27 mouse cellular contexts compared by ENCODE assay signal in genomic region chr5:130190909-130191308, GRCm38 (mm10). TPM values are rescaled to one million over a fixed set of nuclear protein-coding genes. Genes with fewer than 3 reads are reported as not detected.
DNase-seq lines count a peak whose midpoint lies in the region; ATAC-seq and TF ChIP-seq lines count a peak whose summit lies in the region.
"Had no signal": no experiment of that assay in that cellular context is flagged by ENCODE, and none has a peak within 500 bp of the region (broad histone marks: within the 10 kb centered on the region; RNA-seq: fewer than 3 reads in every experiment).

No protein-coding gene starts in this region.

- H3K27ac ChIP-seq in kidney, embryonic 15.5 days = no peak overlapping the region
- H3K27ac ChIP-seq in liver, adult 2 months (replicated peaks; ENCODE audit: insufficient read depth, low read depth, low read length) = peak overlapping the region; percentile 60
- H3K27ac ChIP-seq in stomach, postnatal 0 days (replicated peaks) = 0 out of 2 replicates have a peak overlapping the region, but pooled peaks have one; percentile 13
- H3K27ac ChIP-seq: embryonic facial prominence, embryonic 12.5 days; embryonic facial prominence, embryonic 15.5 days; heart, adult 2 months; heart, embryonic 10.5 days; hindbrain, embryonic 14.5 days had no signal

- no peak for ATAC-seq in kidney, embryonic 15.5 days (replicated peaks; ENCODE audit: low FRiP score)
- ATAC-seq in stomach, postnatal 0 days (ENCODE audit: low FRiP score, low TSS enrichment) = no peak
- ATAC-seq: forebrain, embryonic 14.5 days; forebrain, postnatal 0 days; Patski had no signal

- no peaks in the 10 kb centered on the region for H3K27me3 ChIP-seq in kidney, embryonic 15.5 days
- no peaks in the 10 kb centered on the region for H3K27me3 ChIP-seq in liver, adult 2 months (ENCODE audit: control insufficient read depth, insufficient read depth, low read length)
- no peaks in the 10 kb centered on the region for H3K27me3 ChIP-seq in stomach, postnatal 0 days (ENCODE audit: control insufficient read depth, insufficient read depth, low read length)
- H3K27me3 ChIP-seq: CH12.LX; embryonic facial prominence, embryonic 12.5 days; embryonic facial prominence, embryonic 15.5 days; heart, embryonic 13.5 days; Patski had no signal

- peak; percentile 40 for DNase-seq in kidney, adult 11 months
- DNase-seq in kidney, postnatal 10 days = no peak
- DNase-seq in kidney, adult 9 months = peak; percentile 64
- peak; percentile 73 for DNase-seq in liver, adult 2 months (ENCODE audit: extremely low read depth, low read depth, low spot score)
- DNase-seq in liver = no peak
- peak; percentile 11 for DNase-seq in stomach, postnatal 0 days (ENCODE audit: low spot score)
- DNase-seq: adrenal gland, postnatal 10 days; adrenal gland, postnatal 36 days; B cell, adult 2 months; cerebellum, adult 18-20 months; cerebellum, adult 9-10 months; cerebellum, postnatal 25 days; forebrain, postnatal 0 days; gastrocnemius, postnatal 36 days; heart, adult 2 months; heart, postnatal 14 days; heart, postnatal 4 days had no signal

- TF ChIP-seq CTCF in liver, adult 2 months (IDR thresholded peaks at IDR 0.05; ENCODE audit: low read depth, low read length) = no peak
- no peak for TF ChIP-seq CTCF in stomach, postnatal 0 days (IDR thresholded peaks at IDR 0.05; ENCODE audit: low read depth)

- H3K79me2 ChIP-seq in liver, adult 2 months (ENCODE audit: control insufficient read depth, insufficient read depth, low read length) = peaks cover 12% of the 10 kb centered on the region; the same call in 1 of the 2 replicates

- TF ChIP-seq POLR2A in liver, adult 2 months (IDR thresholded peaks at IDR 0.05; ENCODE audit: extremely low read depth, insufficient read depth, low read length) = no peak

- no peak overlapping the region for H3K4me2 ChIP-seq in kidney, embryonic 15.5 days
- no peak overlapping the region for H3K4me2 ChIP-seq in stomach, postnatal 0 days (replicated peaks; ENCODE audit: low read depth)
- H3K4me2 ChIP-seq: embryonic facial prominence, embryonic 12.5 days; embryonic facial prominence, embryonic 15.5 days; heart, embryonic 13.5 days; hindbrain, embryonic 14.5 days had no signal

- H3K36me3 ChIP-seq in kidney, embryonic 15.5 days = peaks cover 77% of the 10 kb centered on the region
- peaks cover 31% of the 10 kb centered on the region for H3K36me3 ChIP-seq in liver, adult 2 months (ENCODE audit: control insufficient read depth, insufficient read depth, low read length)
- peaks cover 11% of the 10 kb centered on the region; the same call in 1 of the 2 replicates for H3K36me3 ChIP-seq in stomach, postnatal 0 days (ENCODE audit: control insufficient read depth, insufficient read depth, low read length)

- peaks cover 5% of the 10 kb centered on the region; the same call in 1 of the 2 replicates for H3K4me1 ChIP-seq in kidney, embryonic 15.5 days
- peaks cover 35% of the 10 kb centered on the region for H3K4me1 ChIP-seq in liver, adult 2 months (ENCODE audit: control insufficient read depth, insufficient read depth, low read length)
- H3K4me1 ChIP-seq in stomach, postnatal 0 days (replicated peaks; ENCODE audit: control insufficient read depth, insufficient read depth) = no peaks in the 10 kb centered on the region
- H3K4me1 ChIP-seq: embryonic facial prominence, embryonic 15.5 days had no signal

- WGBS in kidney, embryonic 15.5 days = 87% methylated on average over 6 of the region's 6 CpGs
- WGBS in liver, adult 2 months = 64% methylated on average over 6 of the region's 6 CpGs
- 92% methylated on average over 6 of the region's 6 CpGs for WGBS in stomach, postnatal 0 days

- TF ChIP-seq EP300 in stomach, postnatal 0 days (optimal IDR thresholded peaks at IDR 0.05) = no peak

- H3K4me3 ChIP-seq in kidney, embryonic 15.5 days (replicated peaks) = no peak overlapping the region
- no peak overlapping the region for H3K4me3 ChIP-seq in liver, adult 2 months (ENCODE audit: insufficient read depth, low read depth, low read length)
- no peak overlapping the region for H3K4me3 ChIP-seq in stomach, postnatal 0 days (ENCODE audit: low read depth, low read length)
- H3K4me3 ChIP-seq: embryonic facial prominence, embryonic 12.5 days; embryonic facial prominence, embryonic 15.5 days; heart, adult 2 months; heart, embryonic 10.5 days; heart, embryonic 13.5 days had no signal

- no peaks in the 10 kb centered on the region for H3K9me3 ChIP-seq in kidney, embryonic 15.5 days (replicated peaks)
- no peaks in the 10 kb centered on the region for H3K9me3 ChIP-seq in stomach, postnatal 0 days (ENCODE audit: control insufficient read depth, low read length)
- H3K9me3 ChIP-seq: embryonic facial prominence, embryonic 12.5 days; embryonic facial prominence, embryonic 15.5 days; G1E; heart, embryonic 10.5 days; heart, embryonic 13.5 days had no signal

- H3K9ac ChIP-seq in kidney, embryonic 15.5 days = no peak overlapping the region
- no peak overlapping the region; the same call in 1 of the 2 replicates for H3K9ac ChIP-seq in liver, adult 2 months (ENCODE audit: low read depth, low read length)
- H3K9ac ChIP-seq in stomach, postnatal 0 days (ENCODE audit: low read length) = no peak overlapping the region
- H3K9ac ChIP-seq: embryonic facial prominence, embryonic 12.5 days; embryonic facial prominence, embryonic 15.5 days; forebrain, postnatal 0 days; heart, embryonic 13.5 days; hindbrain, embryonic 14.5 days had no signal

RNA-seq across cellular contexts. Expression of gene Rabgef1, which starts 19.3 kb away (rescaled TPM):
- 30.0 and 32.1 TPM in 2 replicates for polyA plus RNA-seq in kidney, embryonic 15.5 days (2015; fragmentation: Nextera tagmentation; extraction: Ambion mirVana)
- total RNA-seq in liver, adult 2 months (2014; rRNA removed) = 11.4 and 13.1 TPM in 2 replicates
- polyA plus RNA-seq in liver, adult 2 months (2012; rRNA removed) = 8.3 and 11.8 TPM in 2 replicates
- polyA plus RNA-seq in stomach, postnatal 0 days (2015; fragmentation: Nextera tagmentation; extraction: Ambion mirVana) = 33.0 and 33.6 TPM in 2 replicates

RNA-seq across cellular contexts. Expression of gene Tmem248, which starts 26.0 kb away (rescaled TPM):
- polyA plus RNA-seq in kidney, embryonic 15.5 days (2015; fragmentation: Nextera tagmentation; extraction: Ambion mirVana) = 33.6 and 34.6 TPM in 2 replicates
- 19.8 and 26.6 TPM in 2 replicates for total RNA-seq in liver, adult 2 months (2014; rRNA removed)
- polyA plus RNA-seq in liver, adult 2 months (2012; rRNA removed) = 28.9 and 34.3 TPM in 2 replicates
- polyA plus RNA-seq in stomach, postnatal 0 days (2015; fragmentation: Nextera tagmentation; extraction: Ambion mirVana) = 33.2 and 34.4 TPM in 2 replicates

RNA-seq across cellular contexts. Expression of gene Kctd7, which starts 46.2 kb away (rescaled TPM):
- polyA plus RNA-seq in kidney, embryonic 15.5 days (2015; fragmentation: Nextera tagmentation; extraction: Ambion mirVana) = 4.7 and 5.0 TPM in 2 replicates
- 2.0 and 2.8 TPM in 2 replicates for total RNA-seq in liver, adult 2 months (2014; rRNA removed)
- polyA plus RNA-seq in liver, adult 2 months (2012; rRNA removed) = 3.6 and 4.0 TPM in 2 replicates
- 2.3 and 2.4 TPM in 2 replicates for polyA plus RNA-seq in stomach, postnatal 0 days (2015; fragmentation: Nextera tagmentation; extraction: Ambion mirVana)

Comparison
In these comparisons a context has a peak if more than half of its experiments do, and no peak if none do; other contexts are left out.
1. DNase-seq: peak in kidney, adult 11 months (single experiment), kidney, adult 9 months (single experiment), liver, adult 2 months (single experiment) and stomach, postnatal 0 days (single experiment); none in kidney, postnatal 10 days (single experiment) and liver (single experiment).